Comparison of ENCODE assay signal across 25 mouse cellular contexts in the genomic region with DNA sequence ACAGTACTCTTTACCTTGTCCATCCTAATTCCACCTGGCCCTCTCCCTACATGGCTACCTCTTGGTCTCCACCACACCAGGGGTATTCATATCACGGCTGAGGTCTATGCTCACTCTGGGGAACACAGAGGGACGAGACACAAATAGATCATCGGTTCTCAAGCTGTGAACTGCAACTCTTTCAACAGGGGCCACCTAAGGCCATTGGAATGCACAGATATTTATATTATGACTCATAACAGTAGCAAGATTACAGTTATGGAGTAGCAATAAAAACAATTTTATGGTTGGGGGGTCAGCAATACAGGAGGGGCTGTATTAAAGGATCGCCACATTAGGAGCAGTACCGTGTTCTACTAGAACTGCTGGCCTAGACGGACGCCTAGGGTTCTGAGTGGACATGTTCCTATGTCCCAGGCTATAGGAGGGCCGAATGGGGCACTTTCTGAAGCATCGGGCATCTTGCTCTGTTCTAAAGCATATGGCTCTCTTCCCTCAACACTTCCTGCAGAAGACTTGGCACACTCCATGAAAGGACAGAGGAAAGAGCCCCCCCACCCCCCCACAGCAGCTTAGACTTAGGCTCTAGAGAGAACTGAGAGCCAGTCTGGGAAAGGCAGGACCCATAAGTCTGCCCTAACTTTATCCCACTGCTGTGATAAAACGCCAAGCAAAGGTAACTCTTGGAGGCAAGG. TPM values are rescaled to one million over a fixed set of nuclear protein-coding genes. Genes with fewer than 3 reads are reported as not detected.
DNase-seq lines count a peak whose midpoint lies in the region; ATAC-seq and TF ChIP-seq lines count a peak whose summit lies in the region.
"Had no signal": no experiment of that assay in that cellular context is flagged by ENCODE, and none has a peak within 500 bp of the region (broad histone marks: within the 10 kb centered on the region; RNA-seq: fewer than 3 reads in every experiment).

No protein-coding gene starts in this region.

- H3K9me3 ChIP-seq in lung, embryonic 15.5 days = no peaks in the 10 kb centered on the region
- H3K9me3 ChIP-seq in lung, postnatal 0 days (ENCODE audit: low read length) = 0 out of 2 replicates have a peak, but pooled peaks cover 6% of the 10 kb centered on the region
- no peaks in the 10 kb centered on the region; the same call in 1 of the 2 replicates for H3K9me3 ChIP-seq in midbrain, embryonic 11.5 days (ENCODE audit: control insufficient read depth, low read length)
- H3K9me3 ChIP-seq in midbrain, embryonic 10.5 days (replicated peaks) = peaks cover 12% of the 10 kb centered on the region; the same call in 1 of the 2 replicates

- no peak for TF ChIP-seq EP300 in lung, postnatal 0 days (IDR thresholded peaks at IDR 0.05)

- peaks cover 8% of the 10 kb centered on the region for H3K4me1 ChIP-seq in lung, embryonic 15.5 days
- H3K4me1 ChIP-seq in lung, postnatal 0 days (ENCODE audit: insufficient read depth, low read depth, low read length) = 0 out of 2 replicates have a peak, but pooled peaks cover 2% of the 10 kb centered on the region
- H3K4me1 ChIP-seq in midbrain, embryonic 11.5 days (ENCODE audit: control insufficient read depth, insufficient read depth, low read length) = no peaks in the 10 kb centered on the region
- H3K4me1 ChIP-seq in midbrain, embryonic 10.5 days = peaks cover 5% of the 10 kb centered on the region
- H3K4me1 ChIP-seq: forebrain, embryonic 12.5 days had no signal

- DNase-seq in lung, postnatal 14 days = no peak
- no peak for DNase-seq in lung, postnatal 0 days (ENCODE audit: low spot score)
- DNase-seq in lung, postnatal 36 days = no peak
- peak; percentile 54 for DNase-seq in midbrain, embryonic 11.5 days (ENCODE audit: low spot score, missing footprints)
- no peak for DNase-seq in midbrain, embryonic 10.5 days (ENCODE audit: low spot score)
- DNase-seq in embryo, embryonic 10 days (ENCODE audit: low spot score) = no peak
- DNase-seq: adrenal gland, adult 2 months; adrenal gland, postnatal 10 days; adrenal gland, postnatal 25 days; B cell, adult 2 months; cerebellum, adult 11 months; cerebellum, adult 2 months; cerebellum, adult 9-10 months; cerebellum, postnatal 10 days; cerebellum, postnatal 25 days; embryo, embryonic 11 days had no signal

- no peaks in the 10 kb centered on the region for H3K36me3 ChIP-seq in lung, embryonic 15.5 days
- H3K36me3 ChIP-seq in lung, postnatal 0 days (ENCODE audit: insufficient read depth, low read length) = no peaks in the 10 kb centered on the region
- no peaks in the 10 kb centered on the region for H3K36me3 ChIP-seq in midbrain, embryonic 11.5 days (ENCODE audit: control insufficient read depth, insufficient read depth, low read length)
- no peaks in the 10 kb centered on the region for H3K36me3 ChIP-seq in midbrain, embryonic 10.5 days
- H3K36me3 ChIP-seq in C2C12 (ENCODE audit: control insufficient read depth, insufficient read depth) = no peaks in the 10 kb centered on the region
- H3K36me3 ChIP-seq: embryonic facial prominence, embryonic 13.5 days; embryonic facial prominence, embryonic 15.5 days; forebrain, embryonic 10.5 days; forebrain, embryonic 12.5 days had no signal

- no peak overlapping the region for H3ac ChIP-seq in C2C12 (ENCODE audit: control insufficient read depth, insufficient read length, low read depth)

- H3K79me2 ChIP-seq in C2C12 (ENCODE audit: control insufficient read depth, insufficient read depth) = no peaks in the 10 kb centered on the region

- H3K4me3 ChIP-seq in lung, embryonic 15.5 days = no peak overlapping the region
- H3K4me3 ChIP-seq in lung, postnatal 0 days (ENCODE audit: low read depth, low read length) = no peak overlapping the region
- no peak overlapping the region for H3K4me3 ChIP-seq in midbrain, embryonic 11.5 days (ENCODE audit: low read depth, low read length)
- H3K4me3 ChIP-seq in midbrain, embryonic 10.5 days = no peak overlapping the region
- H3K4me3 ChIP-seq in C2C12 (ENCODE audit: insufficient read depth, poor library complexity, severe bottlenecking) = no peak overlapping the region
- H3K4me3 ChIP-seq: embryonic facial prominence, embryonic 13.5 days; embryonic facial prominence, embryonic 15.5 days; erythroblast, embryonic 14.5 days; forebrain, embryonic 10.5 days; forebrain, embryonic 12.5 days had no signal

- WGBS in lung, embryonic 15.5 days = 73% methylated on average over 10 of the region's 10 CpGs
- 63% methylated on average over 10 of the region's 10 CpGs for WGBS in lung, postnatal 0 days
- WGBS in midbrain, embryonic 11.5 days = 87% methylated on average over 10 of the region's 10 CpGs
- WGBS in midbrain, embryonic 10.5 days = 91% methylated on average over 10 of the region's 10 CpGs

- H3K9ac ChIP-seq in lung, embryonic 15.5 days = no peak overlapping the region
- H3K9ac ChIP-seq in lung, postnatal 0 days (replicated peaks; ENCODE audit: low read depth) = no peak overlapping the region
- no peak overlapping the region for H3K9ac ChIP-seq in midbrain, embryonic 11.5 days (ENCODE audit: low read length)
- H3K9ac ChIP-seq: embryonic facial prominence, embryonic 13.5 days; embryonic facial prominence, embryonic 15.5 days; forebrain, embryonic 12.5 days had no signal

- ATAC-seq in lung, embryonic 15.5 days (ENCODE audit: borderline replicate concordance, extremely low read depth, low FRiP score, low TSS enrichment) = peak; percentile 52; the same call in 1 of the 2 replicates
- peak; percentile 36 for ATAC-seq in lung, postnatal 0 days
- no peak for ATAC-seq in midbrain, embryonic 11.5 days (ENCODE audit: low FRiP score)
- ATAC-seq: forebrain, embryonic 14.5 days; forebrain, embryonic 16.5 days had no signal

- TF ChIP-seq CTCF in lung, postnatal 0 days (IDR thresholded peaks at IDR 0.05) = no peak
- no peak for TF ChIP-seq CTCF in C2C12 (IDR thresholded peaks at IDR 0.05; ENCODE audit: control insufficient read depth, insufficient read depth, insufficient read length)

- H3K27me3 ChIP-seq in lung, embryonic 15.5 days = no peaks in the 10 kb centered on the region
- no peaks in the 10 kb centered on the region for H3K27me3 ChIP-seq in lung, postnatal 0 days (replicated peaks; ENCODE audit: insufficient read depth, low read length)
- no peaks in the 10 kb centered on the region for H3K27me3 ChIP-seq in midbrain, embryonic 11.5 days (ENCODE audit: control insufficient read depth, insufficient read depth, low read length)
- no peaks in the 10 kb centered on the region for H3K27me3 ChIP-seq in midbrain, embryonic 10.5 days (ENCODE audit: low read depth, poor library complexity, severe bottlenecking)
- no peaks in the 10 kb centered on the region for H3K27me3 ChIP-seq in C2C12 (ENCODE audit: control insufficient read depth, insufficient read depth, insufficient read length)
- H3K27me3 ChIP-seq: embryonic facial prominence, embryonic 13.5 days; embryonic facial prominence, embryonic 15.5 days; forebrain, embryonic 12.5 days had no signal

- H3K4me2 ChIP-seq in lung, embryonic 15.5 days = no peak overlapping the region
- H3K4me2 ChIP-seq in lung, postnatal 0 days (replicated peaks; ENCODE audit: low read depth, low read length) = no peak overlapping the region
- H3K4me2 ChIP-seq in midbrain, embryonic 11.5 days = no peak overlapping the region
- H3K4me2 ChIP-seq: embryonic facial prominence, embryonic 13.5 days; embryonic facial prominence, embryonic 15.5 days; forebrain, embryonic 12.5 days had no signal

- H3K27ac ChIP-seq in lung, embryonic 15.5 days = no peak overlapping the region
- H3K27ac ChIP-seq in lung, postnatal 0 days (ENCODE audit: low read length) = no peak overlapping the region
- no peak overlapping the region for H3K27ac ChIP-seq in midbrain, embryonic 11.5 days (ENCODE audit: low read depth, low read length)
- no peak overlapping the region for H3K27ac ChIP-seq in midbrain, embryonic 10.5 days (replicated peaks)
- H3K27ac ChIP-seq: embryonic facial prominence, embryonic 13.5 days; embryonic facial prominence, embryonic 15.5 days; forebrain, embryonic 10.5 days; forebrain, embryonic 12.5 days had no signal

- H3K79me3 ChIP-seq in C2C12 (ENCODE audit: low read depth) = no peaks in the 10 kb centered on the region

TF ChIP-seq in C2C12, 6 proteins besides CTCF, POLR2A, EP300 and RAD21:
- TF ChIP-seq FOSL1 (IDR thresholded peaks at IDR 0.05; ENCODE audit: insufficient read depth, low read length, poor library complexity, severe bottlenecking) (peak; percentile 84), MYOG (IDR thresholded peaks at IDR 0.05; ENCODE audit: control insufficient read depth, extremely low read depth, insufficient read length) (no peak), USF1 (IDR thresholded peaks at IDR 0.05; ENCODE audit: low read depth) (no peak), CEBPB (IDR thresholded peaks at IDR 0.05; ENCODE audit: low read depth) (peak; percentile 14)

RNA-seq across cellular contexts. Expression of a gene that starts 42.6 kb away (rescaled TPM):
- 171 and 176 TPM in 2 replicates for polyA plus RNA-seq in lung, embryonic 15.5 days (2015; fragmentation: Nextera tagmentation; extraction: Ambion mirVana)
- 130 and 135 TPM in 2 replicates for polyA plus RNA-seq in lung, postnatal 0 days (2015; fragmentation: Nextera tagmentation; extraction: Ambion mirVana)
- 112 and 126 TPM in 2 replicates for polyA plus RNA-seq in midbrain, embryonic 11.5 days (2014; fragmentation: Nextera tagmentation; extraction: Ambion mirVana)
- 98.5 and 108 TPM in 2 replicates for polyA plus RNA-seq in midbrain, embryonic 10.5 days (2016; fragmentation: Nextera tagmentation; extraction: Ambion mirVana)
- 53.2 TPM for polyA plus RNA-seq in C2C12 (2012; fragmentation: generic; extraction: Trizol)
